Mouse (Mus musculus) liver, adult 2 months (tissue): ENCODE measurements around the gene Dock4. TPM values are rescaled to one million over a fixed set of nuclear protein-coding genes. Genes with fewer than 3 reads are reported as not detected.

ENCODE experiments used
- DNase-seq: peaks from one replicate; pipeline ENCODE4 v3.0.0-alpha.2; 2011; ENCODE audit warnings: low read depth, low spot score; ENCODE audit errors: extremely low read depth
- H3K27ac ChIP-seq: fragments of 200-500 bp; replicated peaks from 2 replicates; pipeline ENCODE4 v1.5.1; 2012; ENCODE audit warnings: low read depth, mild to moderate bottlenecking, control low read depth, inconsistent platforms, low read length; ENCODE audit not compliant: insufficient read depth
- H3K27me3 ChIP-seq: fragments of 200-500 bp; 2 replicates; pipeline ENCODE4 v1.6.1; 2012; ENCODE audit warnings: mild to moderate bottlenecking, moderate library complexity, low read length, inconsistent platforms; ENCODE audit not compliant: control insufficient read depth, insufficient read depth
- H3K36me3 ChIP-seq: fragments of 200-500 bp; 2 replicates; pipeline ENCODE4 v1.6.1; 2012; ENCODE audit warnings: low read length, inconsistent platforms; ENCODE audit not compliant: control insufficient read depth, insufficient read depth
- H3K4me1 ChIP-seq: fragments of 200-500 bp; 2 replicates; pipeline ENCODE4 v1.6.1; 2011; ENCODE audit warnings: low read length; ENCODE audit not compliant: control insufficient read depth, insufficient read depth
- H3K4me3 ChIP-seq: fragments of 200-500 bp; 2 replicates; pipeline ENCODE4 v1.5.1; 2011; ENCODE audit warnings: low read depth, mild to moderate bottlenecking, control low read depth, low read length, moderate library complexity; ENCODE audit not compliant: insufficient read depth
- H3K79me2 ChIP-seq: fragments of 200-500 bp; 2 replicates; pipeline ENCODE4 v1.6.1; 2012; ENCODE audit warnings: inconsistent platforms, mild to moderate bottlenecking, low read length, moderate library complexity; ENCODE audit not compliant: control insufficient read depth, insufficient read depth
- H3K9ac ChIP-seq: fragments of 200-500 bp; 2 replicates; pipeline ENCODE4 v1.6.1; 2012; ENCODE audit warnings: low read depth, mild to moderate bottlenecking, control low read depth, inconsistent platforms, low read length
- CTCF ChIP-seq: fragments of 200-500 bp; IDR thresholded peaks from 2 replicates; pipeline ENCODE4 v1.5.1; 2011; ENCODE audit warnings: low read depth, low read length, control low read depth
- POLR2A ChIP-seq: fragments of 200-500 bp; IDR thresholded peaks from 2 replicates; pipeline ENCODE4 v1.6.1; 2011; ENCODE audit warnings: low read length, control low read depth; ENCODE audit not compliant: insufficient read depth; ENCODE audit errors: extremely low read depth
- WGBS: fragments of 180-500 bp; shearing (Covaris S2); methylation state at CpG from one replicate; pipeline ENCODE4 v1.1.7; 2018; 5-methylcytosine and 5-hydroxymethylcytosine counted together
- polyA plus RNA-seq: library from polyadenylated mRNA; depleted of rRNA; stranded (reverse); fragments of >200 nt; gene quantifications from 2 replicates; pipeline ENCODE4 v1.2.3, GENCODE M21; 2012
- total RNA-seq: library from RNA; depleted of rRNA; stranded (reverse); fragments of >200 nt; gene quantifications from 2 replicates; pipeline ENCODE4 v1.2.3, GENCODE M21; 2014

Dock4 gene
- total and polyA plus RNA-seq, 2 experiments = 5.9 to 26.8 TPM

DNA sequence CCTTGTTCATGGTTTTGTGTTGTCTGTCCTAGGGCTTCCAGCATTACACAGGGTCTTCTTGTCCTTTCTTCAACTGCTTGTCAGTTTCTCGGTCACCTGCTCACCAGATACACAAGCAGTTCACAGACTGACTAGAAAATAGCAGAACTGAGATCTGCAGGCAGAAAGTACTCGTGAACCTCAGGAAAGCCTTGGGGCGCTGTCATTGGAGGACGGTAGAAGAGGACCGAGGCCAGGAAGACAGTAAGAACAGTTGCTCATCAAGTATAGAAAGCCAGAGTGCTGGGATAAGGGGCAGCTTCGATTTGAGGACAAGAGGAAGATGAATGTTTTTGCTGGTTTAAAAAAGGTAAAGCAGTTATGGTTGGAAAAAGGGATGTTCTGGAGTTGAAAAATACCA lies 92.6 kb downstream of the Dock4 start:
- Histone ChIP-seq H3K79me2 (peaks cover 29% of the 10 kb centered on the region; the same call in 1 of the 2 replicates), H3K9ac (no peak overlapping the region), H3K27ac (no peak overlapping the region), H3K36me3 (no peaks in the 10 kb centered on the region), H3K4me3 (no peak overlapping the region), H3K27me3 (no peaks in the 10 kb centered on the region), H3K4me1 (peaks cover 4% of the 10 kb centered on the region)
- no peak for DNase-seq
- 84% methylated on average over 6 of the region's 6 CpGs for WGBS
- TF ChIP-seq POLR2A = no peak
- no peak for TF ChIP-seq CTCF

DNA sequence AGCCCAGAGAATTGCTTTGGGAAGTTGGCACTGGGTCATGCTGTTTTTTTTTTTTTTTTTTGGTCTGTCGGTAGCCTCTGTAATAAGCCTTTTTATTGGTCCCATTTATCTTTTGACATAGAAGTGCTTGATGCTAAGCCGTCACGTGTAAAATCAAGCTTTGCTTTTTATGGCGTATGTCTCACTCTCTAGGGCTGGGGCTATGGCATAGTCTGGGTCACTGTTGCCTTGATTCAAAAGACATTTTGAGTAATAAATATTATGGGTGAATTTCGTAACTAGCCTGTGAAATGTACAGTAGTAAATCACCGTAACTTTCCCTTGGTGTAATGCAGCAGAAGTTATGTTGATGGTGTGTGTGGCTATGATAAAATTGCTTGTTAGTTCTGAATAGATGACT lies 93.0 kb downstream of the Dock4 start:
- no peak for TF ChIP-seq POLR2A
- H3K27me3 ChIP-seq = no peaks in the 10 kb centered on the region
- H3K9ac ChIP-seq = no peak overlapping the region
- WGBS = 90% methylated on average over 6 of the region's 6 CpGs
- H3K27ac ChIP-seq = no peak overlapping the region
- peaks cover 4% of the 10 kb centered on the region for H3K4me1 ChIP-seq
- no peak for DNase-seq
- H3K36me3 ChIP-seq = no peaks in the 10 kb centered on the region
- H3K79me2 ChIP-seq = peaks cover 26% of the 10 kb centered on the region; the same call in 1 of the 2 replicates
- H3K4me3 ChIP-seq = no peak overlapping the region

DNA sequence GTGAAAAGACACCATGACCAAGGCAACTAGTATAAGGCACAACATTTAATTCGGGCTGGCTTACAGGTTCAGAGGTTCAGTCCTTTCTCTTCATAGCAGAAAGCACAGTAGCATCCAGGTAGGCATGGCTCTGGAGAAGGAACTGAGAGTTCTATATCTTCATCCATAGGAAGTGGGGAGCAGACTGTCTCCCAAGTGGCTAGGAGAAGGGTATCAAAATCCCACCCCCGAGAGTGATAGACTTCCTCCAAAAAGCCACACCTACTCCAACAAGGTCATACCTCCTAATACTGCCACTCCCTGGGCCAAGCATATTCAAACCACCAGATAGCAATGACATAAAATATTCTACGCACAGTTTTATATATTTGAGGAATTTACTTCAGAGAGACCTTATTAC lies 98.5 kb downstream of the Dock4 start:
- H3K27me3 ChIP-seq = no peaks in the 10 kb centered on the region
- WGBS = 84% methylated on average over 3 of the region's 3 CpGs
- no peak overlapping the region for H3K4me3 ChIP-seq
- H3K27ac ChIP-seq = no peak overlapping the region
- H3K9ac ChIP-seq = no peak overlapping the region
- no peak for DNase-seq
- TF ChIP-seq POLR2A (no peak), CTCF (no peak)
- peaks cover 17% of the 10 kb centered on the region; the same call in 1 of the 2 replicates for H3K79me2 ChIP-seq
- H3K36me3 ChIP-seq = no peaks in the 10 kb centered on the region
- H3K4me1 ChIP-seq = peaks cover 6% of the 10 kb centered on the region

DNA sequence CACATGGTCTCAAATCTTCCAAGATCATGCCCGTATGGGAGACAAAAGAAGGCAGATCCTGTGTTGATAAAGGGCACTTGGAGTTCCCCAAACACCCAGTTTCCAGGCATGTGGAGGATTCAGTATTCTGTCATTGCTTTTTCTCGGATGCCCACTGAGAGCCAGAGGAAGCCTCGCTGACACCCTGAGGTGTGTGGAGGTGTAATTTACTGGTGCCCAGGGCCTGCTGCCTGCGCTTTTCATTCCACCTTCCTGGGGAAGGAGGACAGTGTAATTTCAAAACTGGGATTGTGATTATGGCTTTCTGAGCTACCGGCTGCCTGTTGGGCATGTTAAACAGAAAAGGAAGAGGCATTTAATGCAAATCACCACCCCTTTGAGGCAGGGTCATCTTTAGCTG lies 101.1 kb downstream of the Dock4 start:
- WGBS = 92% methylated on average over 5 of the region's 5 CpGs
- Histone ChIP-seq H3K79me2 (peaks cover 15% of the 10 kb centered on the region; the same call in 1 of the 2 replicates), H3K27ac (no peak overlapping the region), H3K4me1 (peaks cover 7% of the 10 kb centered on the region), H3K27me3 (no peaks in the 10 kb centered on the region), H3K9ac (no peak overlapping the region), H3K36me3 (no peaks in the 10 kb centered on the region), H3K4me3 (no peak overlapping the region)
- DNase-seq = no peak
- TF ChIP-seq CTCF = no peak
- TF ChIP-seq POLR2A = no peak

DNA sequence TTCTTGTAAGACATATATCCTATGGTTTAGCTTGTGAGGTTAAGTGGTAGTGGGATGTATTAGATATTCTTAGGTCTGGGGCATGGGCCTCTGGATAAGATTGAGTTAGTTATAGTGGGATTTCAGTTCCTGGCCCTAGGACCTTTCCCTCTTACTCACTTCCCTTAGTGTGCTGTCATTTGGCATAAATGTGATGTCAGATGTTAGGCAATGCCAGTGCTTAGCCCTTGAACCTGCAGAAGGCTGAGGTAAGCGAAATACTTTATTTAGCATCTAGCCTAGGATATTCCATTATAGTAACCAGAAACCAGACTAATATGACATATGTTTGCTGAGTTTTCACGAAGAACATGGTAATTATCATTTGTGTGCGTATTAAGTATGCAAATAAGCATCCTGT lies 105.6 kb downstream of the Dock4 start:
- H3K9ac ChIP-seq = no peak overlapping the region

DNA sequence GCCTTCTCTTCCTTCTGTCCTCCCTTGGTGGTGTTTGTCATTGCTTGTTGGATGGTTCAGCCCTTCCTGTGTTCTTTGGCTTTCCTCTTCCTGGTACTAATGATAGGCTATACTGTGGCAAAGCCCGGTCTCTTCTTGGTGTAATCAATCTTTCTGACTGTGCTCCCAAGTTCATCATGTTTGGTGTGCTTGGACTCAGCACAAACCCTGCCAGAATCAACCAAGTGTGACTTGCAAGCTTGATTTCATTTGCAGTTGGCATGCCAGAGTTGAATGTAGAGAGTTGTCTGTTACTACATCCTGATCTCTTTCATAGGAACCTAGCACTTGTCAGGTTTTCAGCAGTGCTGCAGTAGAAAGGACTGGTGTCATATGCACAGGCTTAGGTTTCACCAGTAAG lies 106.4 kb downstream of the Dock4 start:
- DNase-seq = peak; percentile 82
- TF ChIP-seq POLR2A = no peak
- TF ChIP-seq CTCF = no peak
- no peak overlapping the region for H3K4me3 ChIP-seq
- H3K79me2 ChIP-seq = peaks cover 21% of the 10 kb centered on the region; the same call in 1 of the 2 replicates
- H3K4me1 ChIP-seq = peaks cover 17% of the 10 kb centered on the region
- H3K9ac ChIP-seq = no peak overlapping the region
- no peaks in the 10 kb centered on the region for H3K27me3 ChIP-seq
- H3K27ac ChIP-seq = peak overlapping the region; percentile 61
- H3K36me3 ChIP-seq = no peaks in the 10 kb centered on the region
- WGBS = 10% methylated on average over 1 of the region's 1 CpGs

More for the DNA sequence above, 105.6 kb downstream of the Dock4 start:
- peaks cover 21% of the 10 kb centered on the region for H3K4me1 ChIP-seq
- H3K36me3 ChIP-seq = no peaks in the 10 kb centered on the region
- no peak for TF ChIP-seq CTCF
- no peak for TF ChIP-seq POLR2A
- 69% methylated on average over 3 of the region's 3 CpGs for WGBS
- no peaks in the 10 kb centered on the region for H3K27me3 ChIP-seq
- no peak overlapping the region for H3K4me3 ChIP-seq
- H3K27ac ChIP-seq = no peak overlapping the region
- H3K79me2 ChIP-seq = peaks cover 21% of the 10 kb centered on the region; the same call in 1 of the 2 replicates
- DNase-seq = peak; percentile 73

DNA sequence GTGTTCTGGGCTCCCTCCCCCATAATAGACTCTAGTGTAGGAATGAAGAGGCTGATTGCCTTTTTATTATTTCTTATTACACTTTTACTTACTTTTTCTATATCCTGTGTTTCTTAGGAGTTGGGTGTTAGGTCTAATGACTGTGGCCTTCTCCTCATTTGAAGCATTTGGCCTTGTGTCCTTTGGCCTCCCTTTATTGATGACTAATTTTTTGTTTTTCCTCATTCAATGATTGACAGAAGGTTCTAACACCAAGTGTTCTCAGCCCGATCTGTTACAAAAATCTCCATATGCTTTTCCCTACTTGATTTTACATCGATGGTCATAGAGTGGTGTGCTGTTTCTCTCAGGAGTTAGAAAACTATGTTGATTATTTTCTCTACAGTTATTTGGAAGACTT lies 108.2 kb downstream of the Dock4 start:
- no peaks in the 10 kb centered on the region for H3K27me3 ChIP-seq
- TF ChIP-seq CTCF (no peak), POLR2A (no peak)
- peak overlapping the region; percentile 85 for H3K27ac ChIP-seq
- no peak overlapping the region for H3K9ac ChIP-seq
- H3K4me1 ChIP-seq = peaks cover 20% of the 10 kb centered on the region
- peaks cover 14% of the 10 kb centered on the region; the same call in 1 of the 2 replicates for H3K79me2 ChIP-seq
- peak; percentile 79 for DNase-seq
- H3K4me3 ChIP-seq = no peak overlapping the region
- WGBS = 22% methylated on average over 2 of the region's 2 CpGs
- no peaks in the 10 kb centered on the region for H3K36me3 ChIP-seq
